Mouse (Mus musculus) intestine, embryonic 15.5 days (tissue): ENCODE results near the gene Rnf217. TPM values are rescaled to one million over a fixed set of nuclear protein-coding genes. Genes with fewer than 3 reads are reported as not detected.

ENCODE experiments used
- ATAC-seq: fragments of 200-750 bp; cut with Nextera tagmentation; 2 replicates; pipeline ENCODE4 v1.8.0; 2017; ENCODE audit warnings: moderate TSS enrichment, moderate library complexity
- H3K27ac ChIP-seq: fragments of 300-500 bp; sonication (generic); 2 replicates; pipeline ENCODE4 v1.5.1; 2015; ENCODE audit warnings: mild to moderate bottlenecking, inconsistent platforms
- H3K27me3 ChIP-seq: fragments of 300-500 bp; sonication (generic); replicated peaks from 2 replicates; pipeline ENCODE4 v1.6.1; 2015; ENCODE audit warnings: inconsistent platforms
- H3K36me3 ChIP-seq: fragments of 300-500 bp; sonication (generic); 2 replicates; pipeline ENCODE4 v1.6.1; 2015; ENCODE audit warnings: inconsistent platforms
- H3K4me1 ChIP-seq: fragments of 300-500 bp; sonication (generic); replicated peaks from 2 replicates; pipeline ENCODE4 v1.6.1; 2015; ENCODE audit warnings: inconsistent platforms
- H3K4me2 ChIP-seq: fragments of 300-500 bp; sonication (generic); replicated peaks from 2 replicates; pipeline ENCODE4 v1.6.1; 2015; ENCODE audit warnings: mild to moderate bottlenecking, inconsistent platforms
- H3K4me3 ChIP-seq: fragments of 300-500 bp; sonication (generic); replicated peaks from 2 replicates; pipeline ENCODE4 v1.5.1; 2015; ENCODE audit warnings: inconsistent platforms
- H3K9ac ChIP-seq: fragments of 300-500 bp; sonication (generic); 2 replicates; pipeline ENCODE4 v1.6.1; 2015; ENCODE audit warnings: inconsistent platforms
- H3K9me3 ChIP-seq: fragments of 300-500 bp; sonication (generic); 2 replicates; pipeline ENCODE4 v1.6.1; 2016; ENCODE audit warnings: inconsistent platforms
- WGBS: fragments of 180-500 bp; shearing (Covaris S2); methylation state at CpG from one replicate; pipeline ENCODE4 v1.1.7; 2015; 5-methylcytosine and 5-hydroxymethylcytosine counted together
- polyA plus RNA-seq: library from polyadenylated mRNA; unstranded; fragments of >200 nt; fragmentation: Nextera tagmentation; extraction: Ambion mirVana; gene quantifications from 2 replicates; pipeline ENCODE4 v1.2.1, GENCODE M21; 2015

Gene Rnf217
- polyA plus RNA-seq, 1 experiment from 2014 or later = 1.5 TPM

DNA sequence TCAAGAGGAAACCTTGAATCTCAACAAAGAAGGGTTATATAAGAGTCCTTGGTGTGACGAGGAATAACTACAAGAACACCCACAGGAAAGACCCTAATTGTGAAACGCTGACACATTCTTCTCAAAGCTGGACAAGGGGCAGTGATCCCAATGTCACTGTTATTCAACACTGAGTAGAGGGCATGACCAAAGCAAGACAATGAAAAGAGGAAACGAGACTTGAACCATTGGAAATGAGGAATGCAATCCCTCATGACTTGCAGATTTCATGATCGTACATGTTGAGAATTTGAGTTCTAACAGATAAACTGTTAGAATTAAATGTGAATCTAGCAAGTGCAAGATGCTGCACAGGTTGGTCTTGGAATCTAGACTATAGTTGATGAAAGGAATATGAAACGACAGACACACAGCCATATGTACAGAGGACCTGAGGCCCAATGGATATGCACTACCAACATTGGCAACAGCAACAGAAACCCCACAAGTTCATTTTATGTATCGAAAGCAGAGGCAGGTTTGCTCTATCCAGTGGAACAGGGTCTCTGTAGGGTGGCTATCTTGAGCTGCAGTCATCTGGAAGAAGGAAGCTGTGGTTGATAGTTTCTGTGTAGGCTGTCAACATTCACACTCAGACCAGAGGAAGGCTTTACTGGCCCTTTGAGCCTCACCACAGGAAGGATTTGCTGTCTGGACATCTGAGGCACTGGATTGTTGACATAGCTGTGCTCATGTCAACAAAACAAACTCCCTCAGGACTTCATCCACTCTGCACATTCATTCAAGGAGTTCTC is 64.6 kb downstream of the Rnf217 start:
- H3K9me3 ChIP-seq = no peaks in the 10 kb centered on the region
- H3K27me3 ChIP-seq = no peaks in the 10 kb centered on the region
- no peak for ATAC-seq
- 94% methylated on average over 6 of the region's 6 CpGs for WGBS
- no peak overlapping the region for H3K4me3 ChIP-seq
- no peak overlapping the region for H3K4me2 ChIP-seq
- H3K4me1 ChIP-seq = no peaks in the 10 kb centered on the region
- no peak overlapping the region for H3K27ac ChIP-seq
- no peak overlapping the region for H3K9ac ChIP-seq
- H3K36me3 ChIP-seq = no peaks in the 10 kb centered on the region

DNA sequence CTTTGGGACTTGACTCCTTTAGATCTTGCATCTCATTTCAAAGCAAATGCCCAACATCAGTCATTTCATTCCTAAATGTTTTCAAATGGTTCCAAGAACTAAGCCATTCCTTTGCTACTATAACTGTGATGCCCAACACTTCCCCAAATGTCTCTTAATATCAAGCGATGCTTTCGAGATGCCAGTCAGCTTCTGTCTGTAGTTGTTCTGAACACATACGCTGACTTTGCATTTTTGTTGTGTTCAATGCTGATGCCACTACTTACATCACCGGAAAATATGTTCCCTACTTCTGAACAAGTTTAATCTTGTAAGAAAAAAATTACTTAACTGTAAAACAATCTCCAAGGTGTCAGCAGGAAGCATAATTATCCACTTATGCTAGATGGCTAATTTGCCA is 68.5 kb downstream of the Rnf217 start:
- no peaks in the 10 kb centered on the region for H3K27me3 ChIP-seq
- 93% methylated on average over 4 of the region's 4 CpGs for WGBS
- 0 out of 2 replicates have a peak, but pooled peaks cover 4% of the 10 kb centered on the region for H3K4me1 ChIP-seq

DNA sequence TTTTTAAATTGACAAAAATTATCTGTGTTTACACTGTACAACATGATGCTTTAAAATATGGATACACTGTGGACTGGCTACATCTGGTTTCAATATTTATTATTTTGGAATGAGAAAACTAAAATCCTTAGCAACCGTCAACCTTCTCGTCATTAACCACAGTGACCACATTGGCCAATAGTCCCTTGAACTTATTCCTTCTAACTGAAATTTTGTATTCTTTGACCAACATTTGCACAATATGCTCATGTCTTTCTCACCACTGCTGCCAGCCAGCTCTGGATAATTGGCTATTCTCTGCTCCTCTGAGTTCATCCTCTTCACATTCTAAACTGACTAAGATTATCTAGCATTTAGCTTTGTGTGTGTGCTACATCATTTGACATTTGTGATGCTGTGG is 69.6 kb downstream of the Rnf217 start:
- 0 out of 2 replicates have a peak, but pooled peaks cover 4% of the 10 kb centered on the region for H3K4me1 ChIP-seq
- no peak overlapping the region for H3K4me2 ChIP-seq
- no peaks in the 10 kb centered on the region for H3K27me3 ChIP-seq
- H3K4me3 ChIP-seq = no peak overlapping the region
- H3K36me3 ChIP-seq = no peaks in the 10 kb centered on the region
- H3K27ac ChIP-seq = no peak overlapping the region
- 88% methylated on average over 2 of the region's 2 CpGs for WGBS
- ATAC-seq = no peak
- H3K9me3 ChIP-seq = no peaks in the 10 kb centered on the region
- H3K9ac ChIP-seq = no peak overlapping the region

More for the DNA sequence above, 68.5 kb downstream of the Rnf217 start:
- Histone ChIP-seq H3K27ac (no peak overlapping the region), H3K4me2 (no peak overlapping the region), H3K36me3 (no peaks in the 10 kb centered on the region), H3K4me3 (no peak overlapping the region), H3K9ac (no peak overlapping the region), H3K9me3 (no peaks in the 10 kb centered on the region)
- no peak for ATAC-seq

DNA sequence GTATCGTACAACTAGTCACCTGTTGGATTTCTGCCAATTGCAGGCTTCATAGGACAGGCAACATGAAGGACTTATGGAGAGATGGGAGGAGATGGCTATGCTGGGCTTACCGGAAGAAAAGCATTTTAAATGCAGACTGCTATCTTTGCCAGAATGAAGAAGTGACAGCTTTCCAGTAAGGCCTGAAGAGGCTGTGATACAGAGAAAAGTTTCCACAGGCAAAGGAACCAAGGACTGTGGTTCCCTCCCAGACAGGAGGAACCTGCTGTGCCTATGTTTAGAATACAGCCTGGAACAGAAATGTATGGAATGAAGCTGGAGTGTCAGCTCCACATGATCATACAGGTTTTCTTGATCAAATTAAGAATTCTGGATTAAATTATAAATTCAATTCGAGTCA is 70.3 kb downstream of the Rnf217 start:
- H3K9ac ChIP-seq = no peak overlapping the region
- H3K36me3 ChIP-seq = no peaks in the 10 kb centered on the region
- H3K9me3 ChIP-seq = no peaks in the 10 kb centered on the region
- H3K4me1 ChIP-seq = 0 out of 2 replicates have a peak, but pooled peaks cover 4% of the 10 kb centered on the region
- H3K27ac ChIP-seq = no peak overlapping the region
- ATAC-seq = no peak
- H3K4me3 ChIP-seq = no peak overlapping the region
- WGBS = 86% methylated on average over 3 of the region's 3 CpGs
- no peaks in the 10 kb centered on the region for H3K27me3 ChIP-seq
- no peak overlapping the region for H3K4me2 ChIP-seq

DNA sequence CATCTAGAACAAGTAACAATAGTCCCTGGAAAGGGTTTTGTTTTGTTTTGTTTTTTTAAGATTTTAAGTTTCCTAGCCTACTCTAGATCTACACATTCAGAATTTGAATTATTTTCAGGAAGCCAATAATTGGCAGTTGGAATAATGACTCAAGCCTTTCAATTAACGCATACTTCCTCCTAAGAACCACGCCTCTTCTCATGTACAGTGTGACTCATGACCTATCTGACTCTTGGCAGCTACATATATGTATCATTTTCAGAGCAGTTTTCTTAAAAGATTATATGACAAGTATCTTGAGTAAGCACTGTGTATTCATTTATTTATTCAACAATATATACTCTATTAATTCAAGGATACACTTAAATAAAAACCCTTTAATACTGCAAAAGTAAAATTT is 70.7 kb downstream of the Rnf217 start:
- H3K9me3 ChIP-seq = no peaks in the 10 kb centered on the region
- 0 out of 2 replicates have a peak, but pooled peaks cover 4% of the 10 kb centered on the region for H3K4me1 ChIP-seq
- H3K27ac ChIP-seq = no peak overlapping the region
- peak; percentile 62 for ATAC-seq
- no peaks in the 10 kb centered on the region for H3K27me3 ChIP-seq
- H3K4me3 ChIP-seq = no peak overlapping the region
- no peaks in the 10 kb centered on the region for H3K36me3 ChIP-seq
- 89% methylated on average over 2 of the region's 2 CpGs for WGBS
- H3K9ac ChIP-seq = no peak overlapping the region
- H3K4me2 ChIP-seq = no peak overlapping the region

DNA sequence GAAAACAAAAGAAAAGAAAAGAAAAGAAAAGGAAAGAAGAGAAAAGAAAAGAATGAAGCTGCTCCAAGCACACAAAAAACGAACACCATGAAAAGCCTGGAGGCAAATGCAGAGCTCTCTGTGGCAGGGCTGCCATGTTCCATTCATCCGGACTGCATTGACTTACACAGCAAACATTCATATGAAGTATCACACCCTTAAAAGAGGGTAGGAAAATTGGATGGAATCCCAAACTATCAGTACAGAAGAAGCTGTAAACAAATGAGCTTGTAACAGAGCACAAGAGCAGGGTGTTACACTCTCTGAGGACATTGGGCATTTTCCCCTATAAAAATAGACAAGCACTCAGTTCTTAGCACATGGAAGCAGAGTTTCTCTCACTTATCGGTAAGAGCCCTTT is 71.8 kb downstream of the Rnf217 start:
- no peak overlapping the region for H3K9ac ChIP-seq
- 0 out of 2 replicates have a peak, but pooled peaks cover 4% of the 10 kb centered on the region for H3K4me1 ChIP-seq
- H3K4me2 ChIP-seq = no peak overlapping the region
- H3K27me3 ChIP-seq = no peaks in the 10 kb centered on the region
- no peak overlapping the region for H3K27ac ChIP-seq
- H3K36me3 ChIP-seq = no peaks in the 10 kb centered on the region
- H3K4me3 ChIP-seq = no peak overlapping the region
- ATAC-seq = no peak
- 67% methylated on average over 3 of the region's 3 CpGs for WGBS
- no peaks in the 10 kb centered on the region for H3K9me3 ChIP-seq

DNA sequence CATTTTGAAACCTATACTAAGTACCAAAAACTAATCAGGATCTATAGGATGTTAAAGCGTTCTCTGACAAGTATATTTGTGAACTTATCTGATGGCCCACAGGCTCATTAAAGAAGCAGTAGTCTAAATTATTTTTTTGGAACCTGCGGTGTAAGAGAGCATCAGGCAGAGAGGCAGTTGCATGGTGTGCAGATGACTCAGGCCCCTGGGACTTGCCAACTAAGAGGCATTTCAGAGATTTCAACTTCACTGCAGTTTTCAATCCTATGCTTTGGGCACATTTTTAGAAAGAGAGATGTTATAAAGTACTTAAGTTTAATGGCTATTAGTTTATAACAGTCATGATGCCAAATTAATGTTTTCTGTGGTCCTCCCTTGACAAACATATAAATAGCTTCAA is 73.9 kb downstream of the Rnf217 start:
- H3K9me3 ChIP-seq = no peaks in the 10 kb centered on the region
- H3K36me3 ChIP-seq = no peaks in the 10 kb centered on the region
- H3K4me2 ChIP-seq = no peak overlapping the region
- H3K9ac ChIP-seq = no peak overlapping the region
- H3K4me1 ChIP-seq = 0 out of 2 replicates have a peak, but pooled peaks cover 4% of the 10 kb centered on the region
- H3K27me3 ChIP-seq = no peaks in the 10 kb centered on the region
- 92% methylated on average over 2 of the region's 2 CpGs for WGBS
- no peak overlapping the region for H3K27ac ChIP-seq
- no peak for ATAC-seq
- no peak overlapping the region for H3K4me3 ChIP-seq

DNA sequence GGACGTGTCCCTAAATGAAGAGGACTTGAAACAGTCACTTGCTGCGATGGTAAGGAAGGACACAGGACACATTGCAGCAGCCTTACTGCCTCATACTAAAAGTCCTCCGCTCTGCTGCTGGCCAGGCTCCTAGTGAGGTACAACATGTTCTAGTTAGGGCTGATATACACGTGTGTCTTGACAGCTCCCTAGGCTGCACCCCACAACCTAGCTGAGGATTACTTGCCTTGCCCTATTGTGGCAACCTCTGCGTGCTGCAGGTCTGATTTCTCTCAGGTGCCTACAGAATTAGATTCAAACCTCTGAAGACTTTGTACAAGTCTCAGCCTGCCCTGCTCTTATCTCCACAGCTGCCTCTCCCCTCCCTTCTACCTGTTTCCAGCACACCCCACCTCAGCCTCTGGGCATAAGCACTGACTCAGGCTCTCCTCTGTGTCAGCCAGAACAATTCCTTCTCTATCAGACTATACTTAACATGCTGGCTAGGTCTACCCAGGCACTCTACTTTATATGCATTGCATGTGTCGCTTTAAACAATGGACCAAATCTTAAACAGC is 75.6 kb downstream of the Rnf217 start:
- peak; percentile 60 for ATAC-seq
- no peaks in the 10 kb centered on the region for H3K9me3 ChIP-seq
- no peaks in the 10 kb centered on the region for H3K27me3 ChIP-seq
- no peak overlapping the region for H3K4me3 ChIP-seq
- no peaks in the 10 kb centered on the region for H3K36me3 ChIP-seq
- 81% methylated on average over 6 of the region's 6 CpGs for WGBS
- H3K4me2 ChIP-seq = no peak overlapping the region
- H3K4me1 ChIP-seq = 0 out of 2 replicates have a peak, but pooled peaks cover 4% of the 10 kb centered on the region
- H3K9ac ChIP-seq = no peak overlapping the region
- no peak overlapping the region for H3K27ac ChIP-seq

DNA sequence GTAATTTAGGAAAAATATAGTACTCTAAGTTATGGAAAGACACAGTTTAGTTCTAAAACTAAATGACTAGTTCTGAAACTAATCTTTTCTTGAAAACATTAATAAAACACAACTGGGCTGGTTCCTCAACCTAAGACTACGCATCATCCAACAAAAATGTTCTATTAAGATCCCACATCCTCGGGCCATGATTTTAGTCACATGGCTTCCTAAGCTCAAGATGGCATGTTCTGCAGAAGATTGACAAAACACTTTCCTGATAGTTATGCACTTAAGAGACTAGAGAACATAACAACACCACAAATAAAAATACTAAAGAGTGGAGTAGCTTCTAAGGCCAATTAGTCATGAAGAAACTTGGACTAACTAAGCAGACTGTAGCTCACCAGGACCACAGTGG is 76.2 kb downstream of the Rnf217 start:
- Histone ChIP-seq H3K36me3 (no peaks in the 10 kb centered on the region), H3K27ac (no peak overlapping the region), H3K4me3 (no peak overlapping the region), H3K9me3 (no peaks in the 10 kb centered on the region), H3K9ac (no peak overlapping the region), H3K4me2 (no peak overlapping the region), H3K27me3 (no peaks in the 10 kb centered on the region), H3K4me1 (0 out of 2 replicates have a peak, but pooled peaks cover 3% of the 10 kb centered on the region)
- WGBS = 91% methylated on average over 2 of the region's 2 CpGs
- no peak for ATAC-seq

DNA sequence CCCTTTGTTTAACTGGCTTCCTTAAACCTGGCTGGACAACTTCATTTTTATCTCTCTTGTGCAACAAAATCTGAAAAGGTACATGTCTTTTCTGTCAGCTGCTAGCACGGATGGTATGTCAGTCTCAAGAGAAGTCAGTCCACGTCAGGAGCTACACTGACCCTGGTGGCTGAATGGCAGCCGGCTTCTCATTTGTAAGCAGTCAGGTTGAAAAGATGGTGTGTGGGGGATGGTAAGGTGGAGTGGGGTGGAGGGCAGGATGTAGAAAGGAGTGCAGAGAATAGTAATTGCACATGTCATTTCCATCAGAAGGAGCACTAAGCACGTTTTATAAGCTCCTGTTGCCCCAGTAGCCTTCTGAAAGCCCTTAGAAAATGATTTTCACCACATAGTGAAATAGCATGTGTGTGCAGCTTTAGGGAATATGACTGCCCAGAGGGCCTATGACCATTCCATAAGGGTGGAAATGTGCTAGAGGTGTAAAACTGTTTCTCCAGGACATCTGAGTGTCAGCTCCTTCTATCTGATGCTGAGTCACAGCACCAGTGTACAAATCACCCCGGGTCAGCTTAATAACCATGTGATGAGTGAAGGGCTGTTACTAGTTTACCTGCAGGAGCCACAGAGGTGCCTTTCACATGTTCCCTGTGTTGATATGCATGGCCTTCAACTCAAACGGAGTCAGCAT is 80.5 kb downstream of the Rnf217 start:
- H3K36me3 ChIP-seq = no peaks in the 10 kb centered on the region
- H3K9ac ChIP-seq = no peak overlapping the region
- WGBS = 60% methylated on average over 6 of the region's 6 CpGs
- H3K9me3 ChIP-seq = no peaks in the 10 kb centered on the region
- no peaks in the 10 kb centered on the region for H3K27me3 ChIP-seq
- H3K4me1 ChIP-seq = no peaks in the 10 kb centered on the region
- ATAC-seq = peak; percentile 29; the same call in 1 of the 2 replicates
- no peak overlapping the region for H3K27ac ChIP-seq
- no peak overlapping the region for H3K4me3 ChIP-seq
- no peak overlapping the region for H3K4me2 ChIP-seq

DNA sequence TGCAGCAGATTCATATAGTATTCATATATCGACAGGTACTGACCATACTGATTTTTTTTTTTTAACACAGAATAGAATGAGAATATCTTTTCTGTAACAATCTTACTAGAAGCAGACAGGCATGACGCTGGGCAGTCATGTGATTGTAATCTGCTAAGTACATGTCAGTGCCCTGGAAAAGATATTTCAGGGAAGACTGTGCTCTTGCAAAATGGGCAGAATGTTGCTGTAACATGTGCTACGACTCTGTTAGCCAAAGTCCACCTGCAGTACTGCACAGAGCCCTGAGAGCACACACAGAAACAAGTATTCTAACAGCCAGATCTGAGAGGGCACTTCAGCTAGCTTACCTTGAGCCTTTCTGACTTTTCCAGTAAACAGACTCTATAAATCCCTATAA is 83.3 kb downstream of the Rnf217 start:
- no peak overlapping the region for H3K9ac ChIP-seq
- 79% methylated on average over 3 of the region's 3 CpGs for WGBS
- no peaks in the 10 kb centered on the region for H3K36me3 ChIP-seq
- H3K4me3 ChIP-seq = no peak overlapping the region
- H3K4me1 ChIP-seq = no peaks in the 10 kb centered on the region
- H3K27ac ChIP-seq = no peak overlapping the region
- H3K27me3 ChIP-seq = no peaks in the 10 kb centered on the region
- H3K4me2 ChIP-seq = no peak overlapping the region
- H3K9me3 ChIP-seq = no peaks in the 10 kb centered on the region
- peak; percentile 45; the same call in 1 of the 2 replicates for ATAC-seq

DNA sequence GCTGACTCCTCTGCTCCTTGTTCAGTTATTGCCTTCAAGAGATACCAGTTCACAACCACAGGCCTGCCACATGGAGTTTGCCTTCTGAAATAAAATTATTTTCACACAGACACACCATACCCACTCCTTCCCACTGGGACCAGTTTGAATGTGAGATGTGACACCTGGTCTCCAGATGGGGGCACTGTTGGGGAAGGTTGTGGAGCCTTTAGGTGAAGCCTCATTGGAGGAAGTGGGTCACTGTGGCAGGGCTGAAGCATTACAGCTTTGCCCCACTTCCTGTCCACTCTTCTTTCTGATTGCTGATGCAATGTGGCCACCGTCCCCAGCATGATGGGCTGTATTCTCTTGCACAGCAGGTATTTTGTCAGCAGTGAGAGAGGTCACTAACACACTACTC is 89.6 kb downstream of the Rnf217 start:
- no peak overlapping the region for H3K9ac ChIP-seq
- H3K9me3 ChIP-seq = no peaks in the 10 kb centered on the region
- no peak overlapping the region for H3K4me2 ChIP-seq
- no peak for ATAC-seq
- H3K4me3 ChIP-seq = no peak overlapping the region
- H3K27ac ChIP-seq = no peak overlapping the region
- 71% methylated on average over 1 of the region's 1 CpGs for WGBS
- no peaks in the 10 kb centered on the region for H3K27me3 ChIP-seq
- no peaks in the 10 kb centered on the region for H3K36me3 ChIP-seq
- H3K4me1 ChIP-seq = no peaks in the 10 kb centered on the region
